Mouse (Mus musculus): ENCODE measurements at regions not wholly inside any gene's neighbourhood (a gene's known extent, or its start where the extent isn't known, plus 50 kb on each side); places are given as distances from the start of the nearest gene placed in this dataset.

- H3K4me2 ChIP-seq (replicated peaks; ENCODE audit: low read depth, low read length), result no peak overlapping the region
- H3K4me3 ChIP-seq (ENCODE audit: low read depth, low read length), result no peak overlapping the region
- no peak overlapping the region for H3K27ac ChIP-seq (ENCODE audit: low read length)
- no peaks in the 10 kb centered on the region for H3K4me1 ChIP-seq (ENCODE audit: control insufficient read depth, insufficient read depth, low read length)
- no peak for ATAC-seq (ENCODE audit: insufficient number of reproducible peaks, insufficient read depth, low FRiP score, low read depth)
- no peak overlapping the region for H3K9ac ChIP-seq (replicated peaks; ENCODE audit: low read depth, low read length)
- no peaks in the 10 kb centered on the region for H3K9me3 ChIP-seq (ENCODE audit: control insufficient read depth, low read depth, low read length)
- H3K36me3 ChIP-seq (ENCODE audit: control insufficient read depth, insufficient read depth, low read length), result no peaks in the 10 kb centered on the region
- 67% methylated on average over 2 of the region's 2 CpGs for WGBS
- no peaks in the 10 kb centered on the region for H3K27me3 ChIP-seq (ENCODE audit: control insufficient read depth, insufficient read depth, low read length)
Measured at GRCm38 (mm10) chr12:96615134-96615533, 923.1 kb downstream of the Flrt2 start.

GRCm38 (mm10) chr12:96615850-96616249, 923.8 kb downstream of the Flrt2 start:
- Histone ChIP-seq H3K27me3 (ENCODE audit: control insufficient read depth, insufficient read depth, low read length) (no peaks in the 10 kb centered on the region), H3K27ac (ENCODE audit: low read length) (no peak overlapping the region), H3K9ac (replicated peaks; ENCODE audit: low read depth, low read length) (no peak overlapping the region), H3K36me3 (ENCODE audit: control insufficient read depth, insufficient read depth, low read length) (no peaks in the 10 kb centered on the region), H3K4me1 (ENCODE audit: control insufficient read depth, insufficient read depth, low read length) (no peaks in the 10 kb centered on the region), H3K4me2 (replicated peaks; ENCODE audit: low read depth, low read length) (no peak overlapping the region), H3K4me3 (ENCODE audit: low read depth, low read length) (no peak overlapping the region), H3K9me3 (ENCODE audit: control insufficient read depth, low read depth, low read length) (no peaks in the 10 kb centered on the region)
- WGBS, result 75% methylated on average over 4 of the region's 4 CpGs
- ATAC-seq (ENCODE audit: insufficient number of reproducible peaks, insufficient read depth, low FRiP score, low read depth), result no peak

GRCm38 (mm10) chr12:96617226-96617625, 925.2 kb downstream of the Flrt2 start:
- H3K9me3 ChIP-seq (ENCODE audit: control insufficient read depth, low read depth, low read length), result no peaks in the 10 kb centered on the region
- no peak overlapping the region for H3K27ac ChIP-seq (ENCODE audit: low read length)
- no peaks in the 10 kb centered on the region for H3K36me3 ChIP-seq (ENCODE audit: control insufficient read depth, insufficient read depth, low read length)
- WGBS, result 91% methylated on average over 2 of the region's 2 CpGs
- H3K4me3 ChIP-seq (ENCODE audit: low read depth, low read length), result no peak overlapping the region
- no peak for ATAC-seq (ENCODE audit: insufficient number of reproducible peaks, insufficient read depth, low FRiP score, low read depth)
- no peak overlapping the region for H3K9ac ChIP-seq (replicated peaks; ENCODE audit: low read depth, low read length)
- no peaks in the 10 kb centered on the region for H3K27me3 ChIP-seq (ENCODE audit: control insufficient read depth, insufficient read depth, low read length)
- H3K4me1 ChIP-seq (ENCODE audit: control insufficient read depth, insufficient read depth, low read length), result no peaks in the 10 kb centered on the region
- no peak overlapping the region for H3K4me2 ChIP-seq (replicated peaks; ENCODE audit: low read depth, low read length)
